Mouse (Mus musculus) myocyte (in vitro differentiated cells): Measurements from ENCODE around the gene Kbtbd8.

ENCODE experiments used
- E2F4 ChIP-seq: IDR thresholded peaks from one replicate; pipeline ENCODE4 v1.6.1; 2011; ENCODE audit warnings: mild to moderate bottlenecking, control low read depth, moderate library complexity; ENCODE audit not compliant: insufficient read depth
- MYOD1 ChIP-seq, 3 experiments: IDR thresholded peaks; one replicate each; pipeline ENCODE4 v1.6.1; 2011; ENCODE audit warnings: control low read depth in 2 of 3, low read depth in 2 of 3, mild to moderate bottlenecking in 2 of 3, moderate library complexity in 1 of 3; ENCODE audit not compliant: insufficient read length in 2 of 3, control insufficient read depth in 1 of 3
- MYOG ChIP-seq, 3 experiments: IDR thresholded peaks; one replicate each; pipeline ENCODE4 v1.6.1; 2011; ENCODE audit warnings: control low read depth in 2 of 3, low read depth in 2 of 3, mild to moderate bottlenecking in 2 of 3; ENCODE audit not compliant: insufficient read length in 2 of 3, control insufficient read depth in 1 of 3, insufficient read depth in 1 of 3
- POLR2A ChIP-seq: IDR thresholded peaks from one replicate; pipeline ENCODE4 v1.6.1; 2011; ENCODE audit warnings: low read depth, mild to moderate bottlenecking, control low read depth, moderate library complexity; ENCODE audit not compliant: insufficient read length
- POLR2AphosphoS2 ChIP-seq: IDR thresholded peaks from one replicate; pipeline ENCODE4 v1.6.1; 2011; ENCODE audit warnings: low read depth, control low read depth; ENCODE audit not compliant: insufficient read length
- REST ChIP-seq: IDR thresholded peaks from one replicate; pipeline ENCODE4 v1.6.1; 2011; ENCODE audit warnings: mild to moderate bottlenecking, control low read depth, moderate library complexity; ENCODE audit not compliant: insufficient read depth, insufficient read length
- SRF ChIP-seq: IDR thresholded peaks from one replicate; pipeline ENCODE4 v1.6.1; 2011; ENCODE audit warnings: low read depth; ENCODE audit not compliant: control insufficient read depth, insufficient read length
- TCF3 ChIP-seq: IDR thresholded peaks from one replicate; pipeline ENCODE4 v1.6.1; 2011; ENCODE audit warnings: low read depth, control low read depth; ENCODE audit not compliant: insufficient read length
- USF1 ChIP-seq: IDR thresholded peaks from one replicate; pipeline ENCODE4 v1.6.1; 2011; ENCODE audit warnings: low read depth, mild to moderate bottlenecking, control low read depth, moderate library complexity

DNA sequence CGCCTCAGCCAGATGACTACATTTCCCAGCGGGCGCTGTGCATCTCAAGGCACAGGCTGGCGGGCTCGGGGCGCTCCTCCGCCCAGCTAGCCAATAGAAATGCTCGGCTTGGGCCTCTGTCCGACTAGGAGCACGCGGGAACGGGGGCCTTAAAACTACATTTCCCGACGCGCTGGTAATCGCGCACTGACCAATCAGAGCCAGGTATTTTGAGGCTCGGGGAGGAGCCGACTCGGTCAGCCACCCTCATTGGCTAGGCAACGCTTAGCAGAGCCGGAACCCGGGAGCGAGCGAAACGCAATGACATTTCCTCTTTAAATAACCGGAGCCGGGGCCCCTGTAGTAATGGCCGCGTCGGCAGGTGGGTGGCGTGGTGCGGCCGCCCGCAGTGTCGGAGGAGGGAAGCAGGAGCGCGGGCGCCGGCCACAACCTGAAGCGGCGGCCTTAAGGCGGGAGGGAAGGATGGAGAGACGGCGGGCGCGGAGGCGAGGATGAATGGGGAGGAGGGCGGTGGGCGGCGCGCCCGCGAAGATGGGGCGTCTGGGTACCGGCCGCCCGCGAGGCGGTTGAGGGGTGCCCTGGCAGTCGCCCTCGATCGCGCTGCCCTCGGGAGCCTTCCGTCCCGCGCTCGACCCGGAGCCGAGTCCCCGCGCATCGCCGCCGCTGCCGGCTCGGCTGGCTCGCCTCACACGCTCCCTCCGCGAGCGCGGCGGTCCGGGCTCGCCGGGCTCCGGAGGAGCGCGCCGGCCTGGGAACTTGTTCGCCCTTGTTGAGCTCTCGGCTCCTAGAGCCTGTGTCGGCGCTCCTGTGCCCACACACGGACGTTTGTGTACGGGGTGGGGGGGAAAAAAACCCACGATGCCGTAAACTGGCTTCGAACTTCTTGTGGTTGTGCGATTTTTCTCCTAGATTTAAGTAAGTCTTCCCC lies 838 bp downstream of the Kbtbd8 start:
- TF ChIP-seq POLR2A (peak; percentile 49), SRF (no peak), POLR2AphosphoS2 (no peak), TCF3 (no peak), E2F4 (no peak), USF1 (no peak), REST (no peak), MYOD1 (IDR thresholded peaks at IDR 0.05; ENCODE audit: control insufficient read depth in 1 of 3, insufficient read length in 2 of 3, low read depth in 2 of 3) (no peak), MYOG (IDR thresholded peaks at IDR 0.05; ENCODE audit: control insufficient read depth in 1 of 3, insufficient read depth in 1 of 3, insufficient read length in 2 of 3, low read depth in 2 of 3) (no peak)
